Mouse (Mus musculus) ES-Bruce4 (cell line): ENCODE measurements around the gene Hormad1. TPM values are rescaled to one million over a fixed set of nuclear protein-coding genes. Genes with fewer than 3 reads are reported as not detected.

Source experiments
- H3K27ac ChIP-seq: 2 replicates; pipeline ENCODE4 v1.5.1; 2012; ENCODE audit warnings: low read length, inconsistent platforms; ENCODE audit not compliant: insufficient read depth
- H3K27me3 ChIP-seq: 2 replicates; pipeline ENCODE4 v1.6.1; 2012; ENCODE audit warnings: mild to moderate bottlenecking, low read length, inconsistent platforms; ENCODE audit not compliant: control insufficient read depth, poor library complexity, insufficient read depth, severe bottlenecking
- H3K36me3 ChIP-seq: 2 replicates; pipeline ENCODE4 v1.6.1; 2012; ENCODE audit warnings: inconsistent platforms, mild to moderate bottlenecking, low read length, moderate library complexity; ENCODE audit not compliant: control insufficient read depth, poor library complexity, insufficient read depth, severe bottlenecking
- H3K4me1 ChIP-seq: one replicate; pipeline ENCODE4 v1.8.1; 2011; ENCODE audit warnings: low read length; ENCODE audit not compliant: control insufficient read depth, insufficient read depth
- H3K4me3 ChIP-seq: 2 replicates; pipeline ENCODE4 v1.5.1; 2011; ENCODE audit warnings: low read depth, mild to moderate bottlenecking, low read length
- H3K9ac ChIP-seq: 2 replicates; pipeline ENCODE4 v1.6.1; 2012; ENCODE audit warnings: low read depth, mild to moderate bottlenecking, inconsistent platforms; ENCODE audit not compliant: poor library complexity, severe bottlenecking
- H3K9me3 ChIP-seq: replicated peaks from 2 replicates; pipeline ENCODE4 v1.6.1; 2012; ENCODE audit warnings: mild to moderate bottlenecking, low read length, inconsistent platforms; ENCODE audit not compliant: control insufficient read depth, poor library complexity, insufficient read depth, severe bottlenecking
- CTCF ChIP-seq: IDR thresholded peaks from one replicate; pipeline ENCODE4 v1.8.1; 2011; ENCODE audit warnings: low read depth, low read length
- EP300 ChIP-seq: IDR thresholded peaks from 2 replicates; pipeline ENCODE4 v1.6.1; 2011; ENCODE audit warnings: low read depth, low read length; ENCODE audit not compliant: insufficient read depth
- POLR2A ChIP-seq: IDR thresholded peaks from one replicate; pipeline ENCODE4 v1.8.1; 2011; ENCODE audit warnings: low read length; ENCODE audit not compliant: insufficient read depth
- polyA plus RNA-seq: library from polyadenylated mRNA; stranded (reverse); fragments of >200 nt; gene quantifications from 2 replicates; pipeline ENCODE4 v1.2.4, GENCODE M21; 2011; ENCODE audit warnings: low read depth; ENCODE audit not compliant: missing spikeins, insufficient read depth, insufficient read length

Gene Hormad1
- polyA plus RNA-seq, 1 experiment, result 4.6 TPM

- TF ChIP-seq POLR2A, result no peak
- no peak for TF ChIP-seq CTCF
- no peak for TF ChIP-seq EP300
- Histone ChIP-seq H3K36me3 (no peaks in the 10 kb centered on the region), H3K4me1 (peaks cover 2% of the 10 kb centered on the region), H3K9me3 (no peaks in the 10 kb centered on the region), H3K4me3 (no peak overlapping the region), H3K9ac (no peak overlapping the region), H3K27me3 (no peaks in the 10 kb centered on the region; the same call in 1 of the 2 replicates), H3K27ac (no peak overlapping the region)
These were observed 17.3 kb upstream of the Hormad1 start for GRCm38 (mm10) chr3:95542171-95542570.

- H3K27ac ChIP-seq, result no peak overlapping the region
- no peak overlapping the region for H3K4me3 ChIP-seq
- H3K27me3 ChIP-seq, result no peaks in the 10 kb centered on the region
- TF ChIP-seq POLR2A (no peak), EP300 (no peak), CTCF (no peak)
- peaks cover 2% of the 10 kb centered on the region for H3K4me1 ChIP-seq
- no peak overlapping the region for H3K9ac ChIP-seq
- H3K36me3 ChIP-seq, result no peaks in the 10 kb centered on the region
- H3K9me3 ChIP-seq, result no peaks in the 10 kb centered on the region
These were observed 16.5 kb upstream of the Hormad1 start for GRCm38 (mm10) chr3:95542981-95543380.

GRCm38 (mm10) chr3:95550176-95550575 is 9.3 kb upstream of the Hormad1 start:
- no peaks in the 10 kb centered on the region for H3K36me3 ChIP-seq
- no peak overlapping the region for H3K4me3 ChIP-seq
- no peaks in the 10 kb centered on the region for H3K9me3 ChIP-seq
- no peak overlapping the region for H3K27ac ChIP-seq
- H3K9ac ChIP-seq, result no peak overlapping the region
- no peaks in the 10 kb centered on the region for H3K4me1 ChIP-seq
- no peaks in the 10 kb centered on the region for H3K27me3 ChIP-seq
- TF ChIP-seq CTCF, result no peak
- TF ChIP-seq POLR2A, result no peak
- TF ChIP-seq EP300, result no peak

- H3K27ac ChIP-seq, result no peak overlapping the region
- TF ChIP-seq POLR2A, result no peak
- TF ChIP-seq EP300, result no peak
- TF ChIP-seq CTCF, result no peak
- no peaks in the 10 kb centered on the region for H3K4me1 ChIP-seq
- H3K9ac ChIP-seq, result no peak overlapping the region
- H3K9me3 ChIP-seq, result no peaks in the 10 kb centered on the region
- H3K4me3 ChIP-seq, result no peak overlapping the region
- no peaks in the 10 kb centered on the region for H3K36me3 ChIP-seq
- 0 out of 2 replicates have a peak, but pooled peaks cover 2% of the 10 kb centered on the region for H3K27me3 ChIP-seq
These were observed 5.5 kb upstream of the Hormad1 start for GRCm38 (mm10) chr3:95553986-95554385.

GRCm38 (mm10) chr3:95560738-95561137 is 1.3 kb downstream of the Hormad1 start:
- Histone ChIP-seq H3K9ac (no peak overlapping the region), H3K4me3 (no peak overlapping the region), H3K36me3 (no peaks in the 10 kb centered on the region), H3K9me3 (no peaks in the 10 kb centered on the region), H3K27me3 (0 out of 2 replicates have a peak, but pooled peaks cover 3% of the 10 kb centered on the region), H3K27ac (no peak overlapping the region), H3K4me1 (no peaks in the 10 kb centered on the region)
- TF ChIP-seq EP300 (no peak), POLR2A (no peak)

GRCm38 (mm10) chr3:95561826-95562225 is 2.3 kb downstream of the Hormad1 start:
- TF ChIP-seq CTCF (no peak), EP300 (no peak), POLR2A (no peak)

GRCm38 (mm10) chr3:95569585-95569984 is 10.1 kb downstream of the Hormad1 start:
- Histone ChIP-seq H3K27ac (no peak overlapping the region), H3K9ac (no peak overlapping the region), H3K4me3 (no peak overlapping the region), H3K9me3 (no peaks in the 10 kb centered on the region), H3K27me3 (no peaks in the 10 kb centered on the region), H3K36me3 (no peaks in the 10 kb centered on the region), H3K4me1 (no peaks in the 10 kb centered on the region)
- TF ChIP-seq CTCF (no peak), EP300 (no peak), POLR2A (no peak)

More at GRCm38 (mm10) chr3:95561826-95562225, 2.3 kb downstream of the Hormad1 start:
- H3K36me3 ChIP-seq, result no peaks in the 10 kb centered on the region
- H3K4me1 ChIP-seq, result no peaks in the 10 kb centered on the region
- no peak overlapping the region for H3K27ac ChIP-seq
- no peaks in the 10 kb centered on the region for H3K9me3 ChIP-seq
- H3K27me3 ChIP-seq, result 0 out of 2 replicates have a peak, but pooled peaks cover 3% of the 10 kb centered on the region
- H3K9ac ChIP-seq, result no peak overlapping the region
- no peak overlapping the region for H3K4me3 ChIP-seq
